Mouse (Mus musculus) hindbrain, postnatal 0 days (tissue): Measurements from ENCODE around the gene Stard9. TPM values are rescaled to one million over a fixed set of nuclear protein-coding genes. Genes with fewer than 3 reads are reported as not detected.

Source experiments
- ATAC-seq: fragments of 200-750 bp; cut with Nextera tagmentation; 2 replicates; pipeline ENCODE4 v1.8.0; 2017; ENCODE audit warnings: mild to moderate bottlenecking, moderate TSS enrichment, moderate library complexity
- DNase-seq: peaks from one replicate; pipeline ENCODE4 v3.0.0-alpha.2; 2015; ENCODE audit warnings: low spot score
- H3K27ac ChIP-seq: fragments of 300-500 bp; sonication (generic); 2 replicates; pipeline ENCODE4 v1.5.1; 2014; ENCODE audit warnings: mild to moderate bottlenecking
- H3K27me3 ChIP-seq: fragments of 300-500 bp; sonication (generic); 2 replicates; pipeline ENCODE4 v1.6.1; 2014; ENCODE audit warnings: low read length, mixed read lengths; ENCODE audit not compliant: insufficient read depth
- H3K36me3 ChIP-seq: fragments of 300-500 bp; sonication (generic); 2 replicates; pipeline ENCODE4 v1.6.1; 2014; ENCODE audit warnings: low read length, mixed read lengths; ENCODE audit not compliant: insufficient read depth
- H3K4me1 ChIP-seq: fragments of 300-500 bp; sonication (generic); 2 replicates; pipeline ENCODE4 v1.6.1; 2014; ENCODE audit warnings: antibody characterized with exemption, low read length, mixed read lengths; ENCODE audit not compliant: insufficient read depth
- H3K4me2 ChIP-seq: fragments of 300-500 bp; sonication (generic); 2 replicates; pipeline ENCODE4 v1.6.1; 2014; ENCODE audit warnings: low read depth, mild to moderate bottlenecking, low read length, moderate library complexity, mixed read lengths
- H3K4me3 ChIP-seq: fragments of 300-500 bp; sonication (generic); 2 replicates; pipeline ENCODE4 v1.5.1; 2014; ENCODE audit warnings: low read length
- H3K9ac ChIP-seq: fragments of 300-500 bp; sonication (generic); replicated peaks from 2 replicates; pipeline ENCODE4 v1.6.1; 2014; ENCODE audit warnings: mild to moderate bottlenecking, low read length, moderate library complexity, mixed read lengths
- H3K9me3 ChIP-seq: fragments of 300-500 bp; sonication (generic); 2 replicates; pipeline ENCODE4 v1.6.1; 2016; ENCODE audit warnings: low read length, mixed read lengths
- CTCF ChIP-seq: IDR thresholded peaks from 2 replicates; pipeline ENCODE4 v1.5.1; 2016; ENCODE audit warnings: antibody characterized with exemption, control low read depth, low read depth
- WGBS: fragments of 180-500 bp; shearing (Covaris S2); extraction: QIAGEN DNeasy Blood & Tissue Kit; methylation state at CpG from one replicate; pipeline ENCODE4 v1.1.7; 2014; 5-methylcytosine and 5-hydroxymethylcytosine counted together
- polyA plus RNA-seq: library from polyadenylated mRNA; unstranded; fragments of >200 nt; fragmentation: Nextera tagmentation; extraction: Ambion mirVana; gene quantifications from 2 replicates; pipeline ENCODE4 v1.2.1, GENCODE M21; 2015
- total RNA-seq: library from RNA; depleted of rRNA; stranded (reverse); fragments of >200 nt; gene quantifications from 2 replicates; pipeline ENCODE4 v1.2.3, GENCODE M21; 2014; rRNA removed

The Stard9 gene
- total RNA-seq (14.2 and 18.5 TPM in 2 replicates), polyA plus RNA-seq (3.1 TPM in 2 replicates)

- H3K4me1 ChIP-seq = peaks cover 9% of the 10 kb centered on the region
- TF ChIP-seq CTCF = 0 out of 2 replicates have a peak, but pooled peaks have one; percentile 38
- H3K27me3 ChIP-seq = no peaks in the 10 kb centered on the region
- no peaks in the 10 kb centered on the region for H3K9me3 ChIP-seq
- peak within 1 kb of the TSS; percentile 58 for H3K4me3 ChIP-seq
- peak within 1 kb of the TSS; percentile 83 for H3K4me2 ChIP-seq
- peak; percentile 100 for DNase-seq
- 3% methylated on average over 35 of the region's 36 CpGs for WGBS
- H3K9ac ChIP-seq = peak within 1 kb of the TSS; percentile 45
- peak; percentile 100 for ATAC-seq
- peaks cover 4% of the 10 kb centered on the region; the same call in 1 of the 2 replicates for H3K36me3 ChIP-seq
- H3K27ac ChIP-seq = peak within 1 kb of the TSS; percentile 64; the same call in 1 of the 2 replicates
These were observed at the start of gene Stard9 for GRCm38 (mm10) chr2:120628886-120629735. Stard9 (plus strand) TSS chr2:120629121.

- no peaks in the 10 kb centered on the region for H3K9me3 ChIP-seq
- DNase-seq (no peak), ATAC-seq (no peak)
- WGBS = 83% methylated on average over 5 of the region's 5 CpGs
- no peak overlapping the region for H3K4me3 ChIP-seq
- peaks cover 10% of the 10 kb centered on the region for H3K36me3 ChIP-seq
- no peak overlapping the region for H3K9ac ChIP-seq
- H3K27me3 ChIP-seq = no peaks in the 10 kb centered on the region
- TF ChIP-seq CTCF = no peak
- no peaks in the 10 kb centered on the region for H3K4me1 ChIP-seq
- no peak overlapping the region for H3K27ac ChIP-seq
- no peak overlapping the region for H3K4me2 ChIP-seq
These were observed 39.2 kb upstream of the Stard9 start for GRCm38 (mm10) chr2:120589759-120590158.

GRCm38 (mm10) chr2:120592227-120592626 lies 36.7 kb upstream of the Stard9 start:
- Histone ChIP-seq H3K9ac (no peak overlapping the region), H3K4me2 (no peak overlapping the region), H3K4me1 (no peaks in the 10 kb centered on the region), H3K36me3 (peaks cover 20% of the 10 kb centered on the region; the same call in 1 of the 2 replicates), H3K9me3 (no peaks in the 10 kb centered on the region), H3K27me3 (no peaks in the 10 kb centered on the region), H3K27ac (no peak overlapping the region), H3K4me3 (no peak overlapping the region)
- ATAC-seq = no peak
- TF ChIP-seq CTCF = peak; percentile 10; the same call in 1 of the 2 replicates
- no peak for DNase-seq
- WGBS = 83% methylated on average over 1 of the region's 1 CpGs

GRCm38 (mm10) chr2:120597734-120598133 lies 31.2 kb upstream of the Stard9 start:
- Histone ChIP-seq H3K27me3 (no peaks in the 10 kb centered on the region), H3K9me3 (no peaks in the 10 kb centered on the region), H3K4me3 (no peak overlapping the region), H3K9ac (no peak overlapping the region), H3K27ac (no peak overlapping the region), H3K36me3 (peaks cover 37% of the 10 kb centered on the region), H3K4me1 (no peaks in the 10 kb centered on the region), H3K4me2 (no peak overlapping the region)
- ATAC-seq (no peak), DNase-seq (no peak)
- WGBS = 95% methylated on average over 2 of the region's 2 CpGs
- no peak for TF ChIP-seq CTCF

GRCm38 (mm10) chr2:120599506-120599905 lies 29.4 kb upstream of the Stard9 start:
- Histone ChIP-seq H3K27me3 (no peaks in the 10 kb centered on the region), H3K4me3 (no peak overlapping the region), H3K9me3 (no peaks in the 10 kb centered on the region), H3K4me2 (no peak overlapping the region), H3K27ac (no peak overlapping the region), H3K9ac (no peak overlapping the region), H3K36me3 (peaks cover 37% of the 10 kb centered on the region), H3K4me1 (no peaks in the 10 kb centered on the region)
- 93% methylated on average over 4 of the region's 4 CpGs for WGBS
- no peak for ATAC-seq
- no peak for TF ChIP-seq CTCF
- DNase-seq = no peak

- Histone ChIP-seq H3K27ac (no peak overlapping the region), H3K36me3 (no peaks in the 10 kb centered on the region; the same call in 1 of the 2 replicates), H3K4me3 (no peak overlapping the region), H3K27me3 (no peaks in the 10 kb centered on the region), H3K4me1 (peaks cover 14% of the 10 kb centered on the region), H3K4me2 (no peak overlapping the region), H3K9me3 (no peaks in the 10 kb centered on the region), H3K9ac (no peak overlapping the region)
- ATAC-seq (no peak), DNase-seq (peak; percentile 21)
- 81% methylated on average over 6 of the region's 6 CpGs for WGBS
- TF ChIP-seq CTCF = peak; percentile 56
These were observed 22.8 kb upstream of the Stard9 start for GRCm38 (mm10) chr2:120606021-120606690.
